Mouse (Mus musculus) limb, embryonic 10.5 days (tissue): ENCODE results near the gene Pfdn5. TPM values are rescaled to one million over a fixed set of nuclear protein-coding genes. Genes with fewer than 3 reads are reported as not detected.
A peak's percentile ranks its signal among the peaks of the same experiment; 100 is the strongest.

Experiments used
- DNase-seq: peaks from one replicate; pipeline ENCODE4 v3.0.0-alpha.2; 2017; ENCODE audit warnings: low spot score
- H3K27ac ChIP-seq: fragments of 300-500 bp; sonication (generic); 2 replicates; pipeline ENCODE4 v1.5.1; 2016; ENCODE audit warnings: mild to moderate bottlenecking
- H3K27me3 ChIP-seq: fragments of 300-500 bp; sonication (generic); 2 replicates; pipeline ENCODE4 v1.6.1; 2016; ENCODE audit warnings: low read depth, mild to moderate bottlenecking; ENCODE audit not compliant: poor library complexity, severe bottlenecking
- H3K36me3 ChIP-seq: fragments of 300-500 bp; sonication (generic); 2 replicates; pipeline ENCODE4 v1.6.1; 2016; ENCODE audit warnings: mild to moderate bottlenecking, moderate library complexity
- H3K4me1 ChIP-seq: fragments of 300-500 bp; sonication (generic); 2 replicates; pipeline ENCODE4 v1.6.1; 2016
- H3K4me3 ChIP-seq: fragments of 300-500 bp; sonication (generic); 2 replicates; pipeline ENCODE4 v1.5.1; 2016; ENCODE audit warnings: mild to moderate bottlenecking, moderate library complexity
- H3K9me3 ChIP-seq: fragments of 300-500 bp; sonication (generic); replicated peaks from 2 replicates; pipeline ENCODE4 v1.6.1; 2016; ENCODE audit warnings: mild to moderate bottlenecking
- WGBS: fragments of 180-500 bp; shearing (Covaris S2); methylation state at CpG from one replicate; pipeline ENCODE4 v1.1.7; 2016; 5-methylcytosine and 5-hydroxymethylcytosine counted together
- polyA plus RNA-seq: library from polyadenylated mRNA; unstranded; fragments of >200 nt; fragmentation: Nextera tagmentation; extraction: Ambion mirVana; gene quantifications from 2 replicates; pipeline ENCODE4 v1.2.1, GENCODE M21; 2016

The Pfdn5 gene
- polyA plus RNA-seq, 1 experiment from 2014 or later = 381 TPM

GRCm38 (mm10) chr15:102344490-102344889 is 18.6 kb downstream of the Pfdn5 start:
- WGBS = 98% methylated on average over 3 of the region's 3 CpGs
- DNase-seq = no peak
- H3K36me3 ChIP-seq = peaks cover 82% of the 10 kb centered on the region

GRCm38 (mm10) chr15:102346444-102346843 is 20.5 kb downstream of the Pfdn5 start:
- WGBS = 71% methylated on average over 4 of the region's 4 CpGs
- H3K27ac ChIP-seq = no peak overlapping the region
- peaks cover 10% of the 10 kb centered on the region for H3K4me1 ChIP-seq
- peaks cover 69% of the 10 kb centered on the region for H3K36me3 ChIP-seq
- H3K9me3 ChIP-seq = no peaks in the 10 kb centered on the region
- H3K4me3 ChIP-seq = no peak overlapping the region
- DNase-seq = no peak
- H3K27me3 ChIP-seq = no peaks in the 10 kb centered on the region

More at GRCm38 (mm10) chr15:102344490-102344889, 18.6 kb downstream of the Pfdn5 start:
- peaks cover under 1% of the 10 kb centered on the region for H3K4me1 ChIP-seq
- no peaks in the 10 kb centered on the region for H3K27me3 ChIP-seq
- no peak overlapping the region for H3K4me3 ChIP-seq
- H3K27ac ChIP-seq = no peak overlapping the region
- no peaks in the 10 kb centered on the region for H3K9me3 ChIP-seq

DNA sequence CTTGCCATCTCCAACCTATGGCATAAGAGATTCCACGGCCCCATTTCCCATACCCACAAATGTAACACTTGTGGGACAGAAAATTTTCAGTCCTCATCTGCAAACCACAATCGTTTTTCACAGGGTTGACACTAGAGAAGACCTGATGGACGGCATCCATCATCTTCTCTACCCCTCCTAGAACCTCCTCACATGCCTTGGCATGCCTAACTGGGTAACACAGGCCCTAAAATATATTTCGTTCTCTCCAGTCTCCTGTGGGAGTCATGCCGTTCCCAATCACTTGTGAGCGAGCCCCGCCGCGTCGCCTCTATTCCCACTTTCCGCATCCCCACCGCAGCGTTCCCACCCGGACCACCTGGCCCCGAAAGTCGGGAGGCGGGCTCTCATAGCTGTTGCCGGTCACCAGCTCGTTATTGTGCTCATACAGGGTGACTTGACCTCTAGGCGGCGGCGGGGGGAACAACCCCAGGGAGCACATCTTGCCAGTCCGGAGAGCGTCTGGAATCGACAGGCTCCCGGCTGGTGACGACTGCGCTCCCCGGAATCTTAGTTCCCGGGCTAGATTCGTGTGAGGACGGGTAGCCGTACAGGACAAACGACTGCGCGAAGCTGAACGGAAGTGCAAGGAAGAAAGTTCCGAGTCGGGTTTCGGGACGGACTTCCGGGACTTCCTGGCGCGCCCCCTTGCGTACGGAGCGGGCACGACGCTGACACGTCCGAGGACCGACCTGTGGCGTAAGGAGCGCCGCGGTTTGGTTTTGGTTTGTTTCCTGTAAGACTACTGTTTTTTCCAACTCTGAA is 24.4 kb downstream of the Pfdn5 start, which contains the start of gene Aaas:
TSS of gene Aaas (minus strand) at position 634 of the 804 bp plus-strand sequence.
- H3K9me3 ChIP-seq = no peaks in the 10 kb centered on the region
- H3K36me3 ChIP-seq = peaks cover 32% of the 10 kb centered on the region
- H3K4me3 ChIP-seq = peak within 1 kb of the TSS; percentile 72
- peaks cover 19% of the 10 kb centered on the region for H3K4me1 ChIP-seq
- under 1% methylated on average over 56 of the region's 56 CpGs for WGBS
- H3K27ac ChIP-seq = peak within 1 kb of the TSS; percentile 89
- no peaks in the 10 kb centered on the region for H3K27me3 ChIP-seq
- DNase-seq = peak; percentile 99

GRCm38 (mm10) chr15:102350942-102351291 is 25.0 kb downstream of the Pfdn5 start:
- Histone ChIP-seq H3K4me1 (peaks cover 25% of the 10 kb centered on the region), H3K27ac (peak overlapping the region; percentile 89), H3K9me3 (no peaks in the 10 kb centered on the region), H3K27me3 (no peaks in the 10 kb centered on the region), H3K36me3 (peaks cover 26% of the 10 kb centered on the region), H3K4me3 (peak overlapping the region; percentile 72)
- no peak for DNase-seq
- 9% methylated on average over 11 of the region's 11 CpGs for WGBS

DNA sequence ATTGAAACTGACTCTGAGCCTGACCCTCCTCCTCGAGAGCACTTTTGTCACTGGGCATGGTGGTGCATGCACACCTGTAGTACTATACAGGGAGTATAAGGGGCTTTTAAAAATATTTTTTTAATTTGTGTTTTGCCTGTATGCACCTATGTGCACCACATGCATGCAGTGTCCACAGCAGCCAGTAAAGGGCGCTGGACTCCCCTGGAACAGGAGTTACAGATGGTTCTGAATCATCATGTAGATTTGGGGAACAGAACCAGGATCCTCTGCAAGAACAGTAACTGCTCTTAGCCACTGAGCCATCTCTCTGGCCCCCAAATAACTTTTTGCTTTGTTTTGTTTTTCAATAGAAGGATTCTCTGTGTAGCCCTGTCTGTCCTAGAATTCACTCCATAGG is 26.3 kb downstream of the Pfdn5 start:
- no peak overlapping the region for H3K4me3 ChIP-seq
- H3K4me1 ChIP-seq = peaks cover 38% of the 10 kb centered on the region
- no peaks in the 10 kb centered on the region for H3K9me3 ChIP-seq
- no peak for DNase-seq
- peaks cover 14% of the 10 kb centered on the region for H3K36me3 ChIP-seq
- no peak overlapping the region for H3K27ac ChIP-seq
- H3K27me3 ChIP-seq = peaks cover 5% of the 10 kb centered on the region
- WGBS = 68% methylated on average over 2 of the region's 2 CpGs

- Histone ChIP-seq H3K27ac (no peak overlapping the region), H3K4me3 (no peak overlapping the region), H3K9me3 (no peaks in the 10 kb centered on the region), H3K4me1 (peaks cover 56% of the 10 kb centered on the region), H3K36me3 (peaks cover under 1% of the 10 kb centered on the region; the same call in 1 of the 2 replicates), H3K27me3 (peaks cover 22% of the 10 kb centered on the region)
- 91% methylated on average over 2 of the region's 2 CpGs for WGBS
- no peak for DNase-seq
Measured at GRCm38 (mm10) chr15:102353986-102354385, 28.1 kb downstream of the Pfdn5 start.

DNA sequence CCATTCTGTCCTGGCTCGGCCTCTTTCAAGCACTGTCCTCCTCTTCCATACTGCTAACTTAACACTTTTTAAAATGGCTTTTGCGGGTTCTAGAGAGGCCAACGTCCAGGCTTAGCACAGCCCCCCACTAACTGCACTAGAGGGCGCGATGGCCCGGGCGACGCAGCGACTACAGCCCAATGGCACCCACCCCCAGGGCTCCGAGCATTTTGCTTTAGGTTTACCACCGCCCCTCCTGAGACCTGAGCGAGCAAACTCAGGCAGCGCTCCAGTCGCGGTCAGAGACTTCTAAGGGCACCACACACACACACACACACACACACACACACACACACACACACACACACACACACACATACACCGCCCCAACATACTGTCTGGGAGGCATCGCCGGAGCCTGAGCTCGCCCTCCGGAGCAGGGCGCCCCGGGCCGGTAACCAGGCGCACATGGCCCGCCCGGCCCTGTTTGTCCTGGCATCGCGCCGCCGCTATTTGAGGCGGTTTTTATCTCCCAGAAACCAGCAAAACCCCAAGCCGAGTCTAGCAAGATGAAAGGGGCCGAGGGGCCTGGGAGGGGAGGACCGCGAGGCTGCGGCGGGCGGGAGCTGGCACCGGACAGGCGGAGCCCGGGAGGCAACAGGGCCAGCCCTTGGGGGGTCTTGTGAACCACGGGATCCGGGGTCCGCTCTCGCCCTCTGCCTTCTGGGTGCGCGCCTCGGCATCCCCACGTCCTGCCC is 29.4 kb downstream of the Pfdn5 start:
- Histone ChIP-seq H3K27ac (peak overlapping the region; percentile 98), H3K4me1 (peaks cover 59% of the 10 kb centered on the region), H3K27me3 (peaks cover 34% of the 10 kb centered on the region), H3K36me3 (no peaks in the 10 kb centered on the region), H3K4me3 (peak overlapping the region; percentile 65), H3K9me3 (no peaks in the 10 kb centered on the region)
- 1% methylated on average over 49 of the region's 49 CpGs for WGBS
- DNase-seq = peak; percentile 86

DNA sequence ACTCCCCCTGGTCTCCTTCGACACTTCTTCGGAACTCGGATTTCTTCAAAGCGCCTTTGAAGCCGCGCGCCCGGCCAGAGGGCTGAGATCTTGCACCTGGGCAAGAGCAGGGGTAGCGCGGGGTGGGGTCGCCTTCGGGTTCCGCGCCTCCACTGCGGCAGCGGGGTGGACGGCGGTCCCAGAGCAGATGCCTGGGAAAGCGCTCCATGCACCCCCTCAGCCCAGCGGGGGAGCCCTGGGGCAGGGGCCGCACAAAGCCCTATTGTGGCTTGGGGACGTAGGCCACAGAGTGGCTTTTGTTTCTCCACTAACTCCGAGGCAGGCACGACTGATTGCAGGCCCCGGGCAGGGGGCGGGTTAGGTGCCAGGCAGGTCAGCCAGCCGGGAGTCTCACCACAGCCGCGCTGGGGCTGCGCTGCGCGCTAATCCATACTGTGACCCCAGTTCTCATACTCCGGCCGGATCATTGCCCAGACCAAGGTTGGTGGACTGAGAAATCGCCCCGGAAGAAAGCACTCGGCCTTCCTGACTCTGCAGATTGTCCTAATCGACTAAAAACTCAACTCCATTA is 30.0 kb downstream of the Pfdn5 start:
- Histone ChIP-seq H3K27ac (peak overlapping the region; percentile 98), H3K9me3 (no peaks in the 10 kb centered on the region), H3K4me1 (peaks cover 59% of the 10 kb centered on the region), H3K4me3 (peak overlapping the region; percentile 65), H3K27me3 (peaks cover 35% of the 10 kb centered on the region), H3K36me3 (no peaks in the 10 kb centered on the region)
- under 1% methylated on average over 38 of the region's 38 CpGs for whole genome bisulfite sequencing
- no peak for DNase-seq

DNA sequence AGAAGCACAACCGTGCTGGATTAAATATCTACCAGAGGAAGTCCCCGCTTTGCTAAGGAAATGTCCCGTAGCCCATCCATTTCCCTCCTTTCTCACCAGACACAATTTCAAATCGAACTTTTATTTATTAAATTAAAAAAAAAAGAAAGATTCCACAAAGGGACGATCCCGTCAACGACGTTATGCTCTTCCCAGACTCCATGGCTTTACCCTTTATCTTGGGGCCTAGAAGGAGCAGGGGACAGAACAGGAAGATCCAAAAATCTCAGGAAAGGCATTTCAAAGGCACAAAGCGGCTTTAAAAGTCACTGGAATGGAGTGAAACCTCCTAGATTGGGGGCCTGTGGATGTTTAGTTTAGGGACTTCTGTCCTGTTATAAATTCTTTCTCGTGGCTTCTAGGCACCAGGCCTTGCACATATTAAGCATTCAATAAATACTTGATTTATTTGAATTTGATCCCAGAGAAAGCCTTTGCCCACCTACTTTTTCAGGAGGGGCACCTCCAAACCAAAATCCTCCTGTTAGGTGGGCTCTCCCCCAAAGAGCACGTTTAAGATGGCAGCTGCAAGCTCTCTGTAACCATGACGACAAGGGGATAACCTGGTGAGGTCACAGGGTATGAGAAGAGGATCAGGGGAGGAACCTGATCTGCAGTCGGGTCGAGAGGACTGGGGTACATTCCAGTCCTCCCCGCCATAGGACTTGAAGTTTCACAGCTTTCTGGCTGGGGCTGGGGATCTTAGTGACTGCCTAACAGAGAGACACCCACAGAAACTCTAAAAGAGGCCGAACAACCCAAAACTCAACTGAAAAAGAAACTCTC is 30.8 kb downstream of the Pfdn5 start:
- Histone ChIP-seq H3K9me3 (no peaks in the 10 kb centered on the region), H3K4me3 (peak overlapping the region; percentile 65), H3K27ac (peak overlapping the region; percentile 98), H3K36me3 (no peaks in the 10 kb centered on the region), H3K4me1 (peaks cover 55% of the 10 kb centered on the region), H3K27me3 (peaks cover 35% of the 10 kb centered on the region)
- peak; percentile 47 for DNase-seq
- 19% methylated on average over 16 of the region's 16 CpGs for WGBS

DNA sequence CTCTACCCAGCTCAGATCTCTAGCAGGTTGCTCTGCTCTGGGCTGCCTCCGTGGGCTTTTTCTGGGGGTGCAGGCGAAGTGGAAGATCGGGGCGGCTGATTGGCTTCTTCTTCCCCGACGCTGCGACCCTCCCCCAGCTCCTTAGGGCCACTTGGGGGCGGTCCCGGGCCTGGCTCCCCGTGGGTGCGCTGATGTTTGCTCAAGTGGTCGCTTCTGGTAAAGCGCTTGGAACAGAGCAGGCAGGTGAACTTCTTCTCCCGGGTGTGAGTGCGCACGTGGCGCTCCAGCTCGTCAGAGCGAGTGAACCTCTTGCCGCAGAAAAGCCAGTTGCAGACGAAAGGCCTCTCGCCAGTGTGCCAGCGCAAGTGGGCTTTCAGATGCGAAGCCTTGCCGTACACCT is 32.2 kb downstream of the Pfdn5 start:
- Histone ChIP-seq H3K4me1 (peaks cover 67% of the 10 kb centered on the region), H3K36me3 (no peaks in the 10 kb centered on the region), H3K27me3 (peaks cover 46% of the 10 kb centered on the region), H3K4me3 (peak overlapping the region; percentile 44), H3K9me3 (no peaks in the 10 kb centered on the region), H3K27ac (peak overlapping the region; percentile 80)
- DNase-seq = peak; percentile 65
- 1% methylated on average over 25 of the region's 25 CpGs for WGBS

DNA sequence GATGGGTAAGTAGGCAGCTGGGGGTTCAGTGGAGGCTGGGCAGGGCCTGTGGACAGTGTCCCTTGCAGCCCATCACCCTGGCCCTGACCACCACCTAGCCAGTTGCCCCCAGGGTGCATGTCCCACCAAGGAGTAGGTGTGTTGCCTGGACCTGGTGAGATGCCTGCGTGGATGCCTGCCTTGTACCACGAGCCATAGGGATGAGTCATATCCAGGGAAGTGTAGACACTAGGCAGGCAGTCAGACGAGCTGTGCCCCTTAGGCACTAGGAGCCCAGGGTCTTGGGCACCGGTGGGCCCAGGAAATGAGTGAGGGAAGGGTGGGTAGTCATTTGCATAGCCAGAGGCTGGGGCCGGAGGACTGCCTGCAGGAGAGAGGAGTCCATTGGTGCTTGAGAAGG is 32.9 kb downstream of the Pfdn5 start:
- no peaks in the 10 kb centered on the region for H3K9me3 ChIP-seq
- peak overlapping the region; percentile 80 for H3K27ac ChIP-seq
- peaks cover 67% of the 10 kb centered on the region for H3K4me1 ChIP-seq
- peaks cover 53% of the 10 kb centered on the region for H3K27me3 ChIP-seq
- H3K36me3 ChIP-seq = no peaks in the 10 kb centered on the region
- peak; percentile 44 for DNase-seq
- WGBS = 18% methylated on average over 5 of the region's 5 CpGs
- H3K4me3 ChIP-seq = peak overlapping the region; percentile 44; the same call in 1 of the 2 replicates

DNA sequence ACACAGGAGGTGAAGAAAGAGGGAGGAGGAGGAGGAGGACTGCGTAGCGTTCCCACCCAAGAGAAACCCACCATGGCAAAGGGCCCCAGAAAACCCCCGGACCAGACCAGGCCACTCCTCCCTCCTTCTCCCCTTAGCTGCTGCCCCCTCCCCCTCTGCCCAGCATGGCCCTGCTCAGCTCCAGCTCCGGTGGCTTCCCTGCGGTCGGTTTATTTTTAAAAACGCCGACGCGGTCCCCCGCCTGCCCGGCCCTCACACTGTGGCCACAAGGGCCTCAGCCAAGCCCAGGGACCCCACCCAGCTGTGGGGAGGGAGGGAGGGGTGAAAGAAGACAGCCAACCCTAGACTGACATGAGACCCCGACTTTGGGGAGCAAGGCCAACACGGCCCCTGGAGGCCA is 36.7 kb downstream of the Pfdn5 start:
- Histone ChIP-seq H3K36me3 (no peaks in the 10 kb centered on the region), H3K9me3 (no peaks in the 10 kb centered on the region), H3K27me3 (peaks cover 58% of the 10 kb centered on the region), H3K4me1 (peaks cover 54% of the 10 kb centered on the region), H3K27ac (peak overlapping the region; percentile 87), H3K4me3 (peak overlapping the region; percentile 41)
- DNase-seq = peak; percentile 56
- 11% methylated on average over 14 of the region's 14 CpGs for WGBS
